Mouse (Mus musculus): Measurements from ENCODE around the gene Pabpc1l. TPM values are rescaled to one million over a fixed set of nuclear protein-coding genes. Genes with fewer than 3 reads are reported as not detected.

Pabpc1l gene
- 1 to 10 TPM in 1 of 4 experiments, under 1 TPM in 3; 0.75 to 1.9 (median 0.95) TPM for total RNA-seq (2022)

GRCm38 (mm10) chr2:164025150-164025549 is at the start of gene Pabpc1l:
TSS of gene Pabpc1l (plus strand) at chr2:164025450.
- no peak for DNase-seq (ENCODE audit: low spot score in 2 of 2)

- DNase-seq (ENCODE audit: low spot score in 2 of 2), result no peak
Measured at GRCm38 (mm10) chr2:163976448-163976847, 48.8 kb upstream of the Pabpc1l start.

- no peak for DNase-seq (ENCODE audit: low spot score in 2 of 2)
Measured at GRCm38 (mm10) chr2:163987233-163987632, 38.0 kb upstream of the Pabpc1l start.

- DNase-seq (ENCODE audit: low spot score in 2 of 2), result no peak
Measured at GRCm38 (mm10) chr2:163992871-163993270, 32.4 kb upstream of the Pabpc1l start.

- no peak for DNase-seq (ENCODE audit: low spot score in 2 of 2)
Measured at GRCm38 (mm10) chr2:163994654-163994976, 30.6 kb upstream of the Pabpc1l start, which contains the start of gene Ywhab. TSS of gene Ywhab (plus strand) at chr2:163994960.

GRCm38 (mm10) chr2:163994977-163995862 is 30.0 kb upstream of the Pabpc1l start:
- DNase-seq (ENCODE audit: low spot score in 2 of 2), result peak; percentile 76 to 95

GRCm38 (mm10) chr2:163996275-163996674 is 29.0 kb upstream of the Pabpc1l start:
- no peak for DNase-seq (ENCODE audit: low spot score in 2 of 2)

- DNase-seq (ENCODE audit: low spot score in 2 of 2), result no peak
Measured at GRCm38 (mm10) chr2:163996899-163997298, 28.4 kb upstream of the Pabpc1l start.

GRCm38 (mm10) chr2:163998981-163999380 is 26.3 kb upstream of the Pabpc1l start:
- DNase-seq (ENCODE audit: low spot score in 2 of 2), result no peak

GRCm38 (mm10) chr2:164002637-164003036 is 22.6 kb upstream of the Pabpc1l start:
- peak in 1 of 2 experiments; percentile 76 for DNase-seq (ENCODE audit: low spot score in 2 of 2)

- no peak for DNase-seq (ENCODE audit: low spot score in 2 of 2)
Measured at GRCm38 (mm10) chr2:164004503-164004902, 20.7 kb upstream of the Pabpc1l start.

- no peak for DNase-seq (ENCODE audit: low spot score in 2 of 2)
Measured at GRCm38 (mm10) chr2:164006932-164007331, 18.3 kb upstream of the Pabpc1l start.

GRCm38 (mm10) chr2:164007547-164007946 is 17.7 kb upstream of the Pabpc1l start:
- DNase-seq (ENCODE audit: low spot score in 2 of 2), result no peak

- no peak for DNase-seq (ENCODE audit: low spot score in 2 of 2)
Measured at GRCm38 (mm10) chr2:164007987-164008545, 17.2 kb upstream of the Pabpc1l start.

- DNase-seq (ENCODE audit: low spot score in 2 of 2), result no peak
Measured at GRCm38 (mm10) chr2:164009227-164009626, 16.0 kb upstream of the Pabpc1l start.

GRCm38 (mm10) chr2:164010496-164010895 is 14.8 kb upstream of the Pabpc1l start:
- no peak for DNase-seq (ENCODE audit: low spot score in 2 of 2)

GRCm38 (mm10) chr2:164010944-164011343 is 14.3 kb upstream of the Pabpc1l start:
- no peak for DNase-seq (ENCODE audit: low spot score in 2 of 2)

GRCm38 (mm10) chr2:164015304-164015703 is 9.9 kb upstream of the Pabpc1l start:
- no peak for DNase-seq (ENCODE audit: low spot score in 2 of 2)

GRCm38 (mm10) chr2:164018910-164019309 is 6.3 kb upstream of the Pabpc1l start:
- no peak for DNase-seq (ENCODE audit: low spot score in 2 of 2)

GRCm38 (mm10) chr2:164019943-164020342 is 5.3 kb upstream of the Pabpc1l start:
- no peak for DNase-seq (ENCODE audit: low spot score in 2 of 2)

GRCm38 (mm10) chr2:164022104-164022503 is 3.1 kb upstream of the Pabpc1l start:
- no peak for DNase-seq (ENCODE audit: low spot score in 2 of 2)

GRCm38 (mm10) chr2:164031147-164031546 is 5.9 kb downstream of the Pabpc1l start:
- no peak for DNase-seq (ENCODE audit: low spot score in 2 of 2)

GRCm38 (mm10) chr2:164032973-164033372 is 7.7 kb downstream of the Pabpc1l start:
- DNase-seq (ENCODE audit: low spot score in 2 of 2), result no peak

Data from left cerebral cortex, adult 8-10 months (tissue).